Mouse (Mus musculus): ENCODE results near the gene Ppp4r1.
A peak's percentile ranks its signal among the peaks of the same experiment; 100 is the strongest.

The Ppp4r1 gene

GRCm38 (mm10) chr17:65854006-65854405, 71.6 kb downstream of the Ppp4r1 start:
- no peak for DNase-seq (ENCODE audit: low read depth)

GRCm38 (mm10) chr17:65857617-65858016, 75.2 kb downstream of the Ppp4r1 start:
- DNase-seq (ENCODE audit: low read depth) = no peak

GRCm38 (mm10) chr17:65862579-65862978, 80.2 kb downstream of the Ppp4r1 start:
- no peak for DNase-seq (ENCODE audit: low read depth)

- DNase-seq (ENCODE audit: low read depth) = no peak
Measured at GRCm38 (mm10) chr17:65863830-65864229, 81.5 kb downstream of the Ppp4r1 start.

- DNase-seq (ENCODE audit: low read depth) = no peak
Measured at GRCm38 (mm10) chr17:65864742-65865141, 82.4 kb downstream of the Ppp4r1 start.

- no peak for DNase-seq (ENCODE audit: low read depth)
Measured at GRCm38 (mm10) chr17:65865265-65865664, 82.9 kb downstream of the Ppp4r1 start.

- no peak for DNase-seq (ENCODE audit: low read depth)
Measured at GRCm38 (mm10) chr17:65866201-65866600, 83.8 kb downstream of the Ppp4r1 start.

- DNase-seq (ENCODE audit: low read depth) = no peak
Measured at GRCm38 (mm10) chr17:65867996-65868395, 85.6 kb downstream of the Ppp4r1 start.

GRCm38 (mm10) chr17:65869720-65870119, 87.3 kb downstream of the Ppp4r1 start:
- no peak for DNase-seq (ENCODE audit: low read depth)

- DNase-seq (ENCODE audit: low read depth) = no peak
Measured at GRCm38 (mm10) chr17:65870146-65870545, 87.8 kb downstream of the Ppp4r1 start.

- DNase-seq (ENCODE audit: low read depth) = peak; percentile 43
Measured at GRCm38 (mm10) chr17:65871641-65872041, 89.3 kb downstream of the Ppp4r1 start.

- DNase-seq (ENCODE audit: low read depth) = no peak
Measured at GRCm38 (mm10) chr17:65872051-65872450, 89.7 kb downstream of the Ppp4r1 start.

GRCm38 (mm10) chr17:65872652-65873051, 90.3 kb downstream of the Ppp4r1 start:
- DNase-seq (ENCODE audit: low read depth) = no peak

GRCm38 (mm10) chr17:65873156-65873555, 90.8 kb downstream of the Ppp4r1 start:
- no peak for DNase-seq (ENCODE audit: low read depth)

- no peak for DNase-seq (ENCODE audit: low read depth)
Measured at GRCm38 (mm10) chr17:65873834-65874233, 91.5 kb downstream of the Ppp4r1 start.

- DNase-seq (ENCODE audit: low read depth) = no peak
Measured at GRCm38 (mm10) chr17:65877026-65877425, 94.7 kb downstream of the Ppp4r1 start.

GRCm38 (mm10) chr17:65884061-65884669, 101.8 kb downstream of the Ppp4r1 start:
- DNase-seq (ENCODE audit: low read depth) = no peak

GRCm38 (mm10) chr17:65884691-65885397, 102.5 kb downstream of the Ppp4r1 start:
- peak; percentile 99 for DNase-seq (ENCODE audit: low read depth)

GRCm38 (mm10) chr17:65885398-65885696, 103.0 kb downstream of the Ppp4r1 start:
- no peak for DNase-seq (ENCODE audit: low read depth)

GRCm38 (mm10) chr17:65885697-65886529, 103.5 kb downstream of the Ppp4r1 start, which contains the start of gene Ralbp1:
TSS of gene Ralbp1 (minus strand) at chr17:65885798.
- no peak for DNase-seq (ENCODE audit: low read depth)

- DNase-seq (ENCODE audit: low read depth) = no peak
Measured at GRCm38 (mm10) chr17:65886571-65886970, 104.2 kb downstream of the Ppp4r1 start.

GRCm38 (mm10) chr17:65889476-65889875, 107.1 kb downstream of the Ppp4r1 start:
- no peak for DNase-seq (ENCODE audit: low read depth)
